Mouse (Mus musculus) brain, embryonic 14.5 days (tissue): Measurements from ENCODE around the gene Ppp1ca.

Experiments
- CTCF ChIP-seq: fragments of 200-500 bp; IDR thresholded peaks from 2 replicates; pipeline ENCODE4 v1.5.1; 2012; ENCODE audit warnings: inconsistent platforms, mild to moderate bottlenecking, moderate library complexity, borderline replicate concordance; ENCODE audit not compliant: insufficient read depth, insufficient read length; ENCODE audit errors: extremely low read depth
- POLR2A ChIP-seq: fragments of 200-500 bp; IDR thresholded peaks from 2 replicates; pipeline ENCODE4 v1.6.1; 2012; ENCODE audit warnings: mild to moderate bottlenecking, inconsistent platforms, borderline replicate concordance; ENCODE audit not compliant: poor library complexity, insufficient read depth, insufficient read length, severe bottlenecking; ENCODE audit errors: extremely low read depth

GRCm38 (mm10) chr19:4220416-4220815, 28.6 kb downstream of the Ppp1ca start:
- TF ChIP-seq POLR2A (no peak), CTCF (no peak)
